Mouse (Mus musculus) kidney, postnatal 0 days (tissue): ENCODE data around the gene Ccna2. TPM values are rescaled to one million over a fixed set of nuclear protein-coding genes. Genes with fewer than 3 reads are reported as not detected.

Experiments
- ATAC-seq: fragments of 200-750 bp; cut with Nextera tagmentation; replicated peaks from 2 replicates; pipeline ENCODE4 v1.8.0; 2017; ENCODE audit warnings: low read depth, moderate number of reproducible peaks, moderate TSS enrichment, moderate library complexity; ENCODE audit not compliant: low FRiP score
- DNase-seq: peaks from one replicate; pipeline ENCODE4 v3.0.0-alpha.2; 2016; ENCODE audit warnings: low spot score
- H3K27ac ChIP-seq: fragments of 300-500 bp; sonication (generic); 2 replicates; pipeline ENCODE4 v1.5.1; 2014; ENCODE audit warnings: mild to moderate bottlenecking
- H3K27me3 ChIP-seq: fragments of 300-500 bp; sonication (generic); 2 replicates; pipeline ENCODE4 v1.6.1; 2014; ENCODE audit warnings: low read length, mixed read lengths; ENCODE audit not compliant: insufficient read depth
- H3K36me3 ChIP-seq: fragments of 300-500 bp; sonication (generic); 2 replicates; pipeline ENCODE4 v1.6.1; 2014; ENCODE audit warnings: low read length, mixed read lengths; ENCODE audit not compliant: insufficient read depth
- H3K4me1 ChIP-seq: fragments of 300-500 bp; sonication (generic); replicated peaks from 2 replicates; pipeline ENCODE4 v1.6.1; 2014; ENCODE audit warnings: antibody characterized with exemption, low read length, mixed read lengths; ENCODE audit not compliant: insufficient read depth
- H3K4me2 ChIP-seq: fragments of 300-500 bp; sonication (generic); 2 replicates; pipeline ENCODE4 v1.6.1; 2014; ENCODE audit warnings: mild to moderate bottlenecking, low read length, moderate library complexity, mixed read lengths
- H3K4me3 ChIP-seq: fragments of 300-500 bp; sonication (generic); replicated peaks from 2 replicates; pipeline ENCODE4 v1.5.1; 2014; ENCODE audit warnings: low read depth, low read length
- H3K9ac ChIP-seq: fragments of 300-500 bp; sonication (generic); 2 replicates; pipeline ENCODE4 v1.6.1; 2014; ENCODE audit warnings: low read depth, low read length
- H3K9me3 ChIP-seq: fragments of 300-500 bp; sonication (generic); replicated peaks from 2 replicates; pipeline ENCODE4 v1.6.1; 2016; ENCODE audit warnings: low read length, inconsistent platforms, mixed read lengths
- CTCF ChIP-seq: IDR thresholded peaks from 2 replicates; pipeline ENCODE4 v1.5.1; 2016; ENCODE audit warnings: antibody characterized with exemption, low read depth, mild to moderate bottlenecking, moderate library complexity
- WGBS: fragments of 180-500 bp; shearing (Covaris S2); extraction: QIAGEN DNeasy Blood & Tissue Kit; methylation state at CpG from one replicate; pipeline ENCODE4 v1.1.7; 2014; 5-methylcytosine and 5-hydroxymethylcytosine counted together
- polyA plus RNA-seq: library from polyadenylated mRNA; unstranded; fragments of >200 nt; fragmentation: Nextera tagmentation; extraction: Ambion mirVana; gene quantifications from 2 replicates; pipeline ENCODE4 v1.2.1, GENCODE M21; 2015

Ccna2 gene
- polyA plus RNA-seq, 1 experiment from 2014 or later: 74.9 TPM

DNA sequence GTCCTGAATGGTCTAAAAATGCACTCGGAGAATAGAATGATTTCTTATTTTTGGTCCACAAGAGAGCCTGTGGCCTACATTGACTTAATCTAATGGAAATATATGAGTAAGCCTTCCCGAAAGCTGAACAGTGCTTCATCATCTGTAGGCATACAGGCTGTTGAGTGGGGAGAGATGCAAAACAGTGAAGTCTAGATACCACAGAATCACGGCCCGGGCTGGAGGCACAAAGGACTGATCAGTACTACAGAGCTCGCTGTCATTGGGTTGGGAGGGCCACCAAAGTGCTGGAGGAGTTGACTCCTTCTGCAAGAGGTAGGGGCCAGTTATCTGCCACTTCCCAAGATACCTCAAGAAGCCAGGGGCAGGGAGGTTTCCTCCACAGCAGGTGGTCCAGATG lies 41.2 kb downstream of the Ccna2 start:
- Histone ChIP-seq H3K4me3 (no peak overlapping the region), H3K36me3 (no peaks in the 10 kb centered on the region), H3K27ac (no peak overlapping the region), H3K27me3 (no peaks in the 10 kb centered on the region), H3K4me1 (peaks cover 5% of the 10 kb centered on the region; the same call in 1 of the 2 replicates), H3K9ac (no peak overlapping the region), H3K4me2 (no peak overlapping the region), H3K9me3 (no peaks in the 10 kb centered on the region)
- no peak for TF ChIP-seq CTCF
- DNase-seq: no peak
- no peak for ATAC-seq
- WGBS: 89% methylated on average over 5 of the region's 5 CpGs

DNA sequence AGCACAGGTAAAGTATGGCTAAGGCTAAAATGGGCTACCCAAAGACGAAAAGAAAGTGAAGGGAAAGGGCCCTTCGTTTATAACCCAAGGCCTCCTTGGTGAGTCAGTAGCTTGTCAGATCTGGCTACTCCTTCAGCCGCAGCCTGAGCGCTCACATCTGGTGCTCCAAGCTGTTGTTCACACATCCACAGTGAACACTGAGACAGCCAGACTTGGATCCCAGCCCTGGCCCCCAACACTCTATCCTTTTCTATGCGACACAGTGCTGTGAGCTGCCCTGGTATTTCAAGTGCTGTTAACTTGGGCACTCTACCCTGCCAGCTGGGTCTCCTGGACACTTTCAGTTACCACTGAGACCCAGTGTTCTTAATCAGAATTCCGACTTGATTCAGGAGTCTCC lies 41.6 kb downstream of the Ccna2 start:
- Histone ChIP-seq H3K4me1 (peaks cover 5% of the 10 kb centered on the region; the same call in 1 of the 2 replicates), H3K9me3 (no peaks in the 10 kb centered on the region), H3K27me3 (no peaks in the 10 kb centered on the region), H3K36me3 (no peaks in the 10 kb centered on the region), H3K9ac (no peak overlapping the region), H3K4me2 (no peak overlapping the region), H3K27ac (no peak overlapping the region), H3K4me3 (no peak overlapping the region)
- no peak for ATAC-seq
- no peak for TF ChIP-seq CTCF
- WGBS: 72% methylated on average over 6 of the region's 6 CpGs
- peak; percentile 29 for DNase-seq

DNA sequence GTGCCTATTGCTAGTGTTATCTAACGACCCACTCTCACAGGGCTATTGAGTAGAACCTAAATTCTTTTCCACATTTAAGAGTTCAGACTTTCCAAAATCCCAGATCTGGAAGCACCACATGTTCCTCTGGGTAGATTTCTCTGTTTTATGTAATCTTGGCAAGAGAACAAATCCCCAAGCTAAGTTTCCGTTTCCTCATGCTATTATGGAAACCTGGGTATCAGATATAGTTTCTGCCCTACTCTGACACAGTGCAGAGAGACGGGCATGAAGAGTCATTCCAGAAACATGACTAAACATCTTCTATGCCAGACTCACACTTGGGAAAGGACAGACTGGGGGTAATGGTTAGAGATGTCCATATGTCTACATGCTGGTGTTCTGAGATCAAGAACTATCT lies 47.5 kb downstream of the Ccna2 start:
- Histone ChIP-seq H3K27me3 (peaks cover 16% of the 10 kb centered on the region), H3K36me3 (no peaks in the 10 kb centered on the region), H3K4me2 (no peak overlapping the region), H3K9ac (no peak overlapping the region), H3K4me3 (no peak overlapping the region), H3K4me1 (no peaks in the 10 kb centered on the region), H3K9me3 (no peaks in the 10 kb centered on the region), H3K27ac (no peak overlapping the region)
- ATAC-seq (no peak), DNase-seq (no peak)
- WGBS: 79% methylated on average over 3 of the region's 3 CpGs
- no peak for TF ChIP-seq CTCF

DNA sequence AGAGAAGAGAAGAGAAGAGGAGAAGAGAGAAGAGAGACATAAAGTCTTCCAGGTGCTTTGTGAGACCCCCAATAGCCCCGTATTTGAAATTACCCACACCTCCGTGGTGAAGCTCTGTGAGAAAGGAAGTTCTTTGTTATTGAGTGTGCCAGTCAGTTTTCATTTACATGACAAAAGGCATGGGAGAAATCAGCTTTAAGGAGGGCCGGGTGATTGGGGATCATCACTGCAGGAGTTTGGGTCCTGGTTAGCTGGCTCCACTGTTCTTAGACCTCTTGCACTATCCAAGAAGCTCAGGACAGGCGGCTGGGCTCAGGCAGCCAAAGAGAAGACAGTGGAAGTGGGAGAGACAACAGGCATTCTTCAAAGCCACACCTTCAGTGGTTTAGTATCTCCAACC lies 49.8 kb downstream of the Ccna2 start:
- no peak for ATAC-seq
- Histone ChIP-seq H3K27me3 (peaks cover 23% of the 10 kb centered on the region), H3K9ac (no peak overlapping the region), H3K4me1 (no peaks in the 10 kb centered on the region), H3K4me3 (no peak overlapping the region), H3K9me3 (no peaks in the 10 kb centered on the region), H3K36me3 (no peaks in the 10 kb centered on the region), H3K27ac (no peak overlapping the region), H3K4me2 (no peak overlapping the region)
- no peak for TF ChIP-seq CTCF
- DNase-seq: no peak
- 17% methylated on average over 4 of the region's 4 CpGs for WGBS

DNA sequence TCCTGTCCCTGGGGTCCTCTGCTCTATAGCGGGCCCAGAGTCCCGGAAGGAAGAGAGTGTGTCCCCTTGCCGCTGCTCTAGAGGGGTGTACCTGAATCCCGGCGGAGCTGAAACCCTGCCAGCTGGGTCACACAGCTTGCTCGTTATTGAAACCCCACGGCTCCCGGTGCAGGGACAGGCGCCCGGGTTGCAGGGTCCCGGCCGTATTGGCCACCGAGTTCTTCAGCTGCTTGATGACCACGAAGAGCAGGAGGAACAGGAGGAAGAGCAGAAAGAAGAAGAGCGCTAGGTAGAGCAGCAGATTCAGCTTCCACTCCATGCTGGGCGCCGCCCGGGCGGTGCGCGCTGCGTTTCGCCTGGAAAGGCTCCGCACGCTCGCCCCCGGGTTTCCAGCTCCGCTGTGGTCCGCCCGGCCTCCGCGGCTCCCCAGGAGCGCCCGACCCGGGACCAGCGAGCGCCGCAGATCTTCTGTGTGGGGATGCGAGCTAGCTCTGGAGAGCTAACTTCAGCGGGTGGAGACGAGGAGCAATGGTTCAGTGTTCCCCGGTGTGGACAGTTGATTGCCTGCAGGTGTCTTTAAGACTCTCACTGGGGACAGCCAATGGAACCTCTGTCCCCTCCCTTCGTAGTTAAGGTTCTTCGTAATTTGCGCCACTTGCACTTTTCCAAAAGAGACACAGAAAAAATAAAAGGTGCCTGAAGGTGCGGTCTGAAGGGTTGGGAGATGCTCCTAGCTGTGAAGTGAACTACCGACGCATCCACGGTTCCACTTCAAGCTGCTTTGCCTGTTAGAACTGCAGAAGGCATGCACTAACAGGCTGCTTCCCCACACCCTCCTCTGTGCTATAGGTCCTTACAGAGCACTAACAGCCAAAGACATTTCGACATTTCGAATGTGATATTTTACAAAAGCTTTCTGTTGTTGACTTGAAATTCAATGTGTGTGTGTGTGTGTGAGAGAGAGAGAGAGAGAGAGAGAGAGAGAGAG lies 50.6 kb downstream of the Ccna2 start, which contains the start of gene Gm11549:
Gene Gm11549, minus strand, starts transcription at position 741 of the 988 bp plus-strand sequence.
- peaks cover 23% of the 10 kb centered on the region for H3K27me3 ChIP-seq
- H3K27ac ChIP-seq: no peak within 1 kb of the TSS
- no peaks in the 10 kb centered on the region for H3K9me3 ChIP-seq
- no peaks in the 10 kb centered on the region for H3K4me1 ChIP-seq
- ATAC-seq: no peak
- 1% methylated on average over 51 of the region's 51 CpGs for WGBS
- DNase-seq: peak; percentile 22
- TF ChIP-seq CTCF: no peak
- no peak within 1 kb of the TSS for H3K9ac ChIP-seq
- H3K4me2 ChIP-seq: peak within 1 kb of the TSS; percentile 60
- no peaks in the 10 kb centered on the region for H3K36me3 ChIP-seq
- peak within 1 kb of the TSS; percentile 32 for H3K4me3 ChIP-seq

DNA sequence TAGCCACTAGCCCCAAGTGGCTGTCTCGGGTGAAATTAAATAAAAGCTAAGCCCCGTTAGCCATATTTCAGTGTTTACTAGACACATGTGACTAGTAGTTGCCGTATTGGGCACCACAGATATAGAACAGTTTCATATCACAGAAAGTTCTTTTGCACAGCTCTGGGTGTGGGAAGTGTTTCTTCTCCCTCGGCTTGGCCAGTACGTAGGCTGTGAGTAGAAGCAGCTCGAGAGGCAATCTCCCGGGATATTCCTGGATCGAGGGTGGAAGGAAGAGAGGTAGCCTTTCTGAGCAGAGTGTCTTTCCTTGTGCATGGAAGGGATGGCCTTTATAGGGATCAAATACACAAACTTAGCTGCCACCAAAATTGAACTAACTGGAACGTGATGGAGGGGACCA lies 55.8 kb downstream of the Ccna2 start:
- no peak for TF ChIP-seq CTCF
- no peak overlapping the region for H3K4me2 ChIP-seq
- 85% methylated on average over 9 of the region's 9 CpGs for WGBS

More for the DNA sequence above, 55.8 kb downstream of the Ccna2 start:
- no peak overlapping the region for H3K27ac ChIP-seq
- no peaks in the 10 kb centered on the region for H3K36me3 ChIP-seq
- H3K27me3 ChIP-seq: peaks cover 19% of the 10 kb centered on the region
- no peak overlapping the region for H3K4me3 ChIP-seq
- H3K9ac ChIP-seq: no peak overlapping the region
- no peak for ATAC-seq
- no peak for DNase-seq
- no peaks in the 10 kb centered on the region for H3K4me1 ChIP-seq
- H3K9me3 ChIP-seq: no peaks in the 10 kb centered on the region

Other genes with a start within 250 kb of the Ccna2 start
- 291 and 326 TPM in 2 replicates for gene Anxa5, start 96.3 kb downstream of the Ccna2 start, polyA plus RNA-seq
- 4.8 and 4.9 TPM in 2 replicates for gene 1810062G17Rik, start 96.2 kb downstream of the Ccna2 start, polyA plus RNA-seq
- not detected in 2 replicates for gene Gm11549, start 50.3 kb downstream of the Ccna2 start, polyA plus RNA-seq
- gene Exosc9, start 19.5 kb downstream of the Ccna2 start, polyA plus RNA-seq: 47.5 and 48.6 TPM in 2 replicates
- 14.3 and 15.1 TPM in 2 replicates for gene Bbs7, start 41.3 kb upstream of the Ccna2 start, polyA plus RNA-seq
- 5.5 and 6.0 TPM in 2 replicates for gene Trpc3, start 118.0 kb upstream of the Ccna2 start, polyA plus RNA-seq